Mouse (Mus musculus) cortical plate, adult 2 months (tissue): ENCODE measurements around the gene Dcst1.
A peak's percentile ranks its signal among the peaks of the same experiment; 100 is the strongest.

Experiments
- CTCF ChIP-seq: fragments of 200-500 bp; IDR thresholded peaks from 2 replicates; pipeline ENCODE4 v1.5.1; 2011; ENCODE audit warnings: mild to moderate bottlenecking, control low read depth, low read length; ENCODE audit not compliant: insufficient read depth; ENCODE audit errors: extremely low read depth
- POLR2A ChIP-seq: fragments of 200-500 bp; IDR thresholded peaks from 2 replicates; pipeline ENCODE4 v1.6.1; 2011; ENCODE audit warnings: mild to moderate bottlenecking, low read length, control low read depth; ENCODE audit not compliant: insufficient read depth; ENCODE audit errors: extremely low read depth

GRCm38 (mm10) chr3:89316833-89317232 is 48.2 kb downstream of the Dcst1 start:
- TF ChIP-seq CTCF (peak; percentile 94), POLR2A (no peak)
